Mouse (Mus musculus) cerebellum, postnatal 14 days (tissue): ENCODE results near the gene Creb3l1.

Experiments
- DNase-seq, 2 experiments: peaks; one replicate each; pipeline ENCODE4 v3.0.0; 2021; ENCODE audit warnings: mixed read lengths in 2 of 2

Creb3l1 gene

DNA sequence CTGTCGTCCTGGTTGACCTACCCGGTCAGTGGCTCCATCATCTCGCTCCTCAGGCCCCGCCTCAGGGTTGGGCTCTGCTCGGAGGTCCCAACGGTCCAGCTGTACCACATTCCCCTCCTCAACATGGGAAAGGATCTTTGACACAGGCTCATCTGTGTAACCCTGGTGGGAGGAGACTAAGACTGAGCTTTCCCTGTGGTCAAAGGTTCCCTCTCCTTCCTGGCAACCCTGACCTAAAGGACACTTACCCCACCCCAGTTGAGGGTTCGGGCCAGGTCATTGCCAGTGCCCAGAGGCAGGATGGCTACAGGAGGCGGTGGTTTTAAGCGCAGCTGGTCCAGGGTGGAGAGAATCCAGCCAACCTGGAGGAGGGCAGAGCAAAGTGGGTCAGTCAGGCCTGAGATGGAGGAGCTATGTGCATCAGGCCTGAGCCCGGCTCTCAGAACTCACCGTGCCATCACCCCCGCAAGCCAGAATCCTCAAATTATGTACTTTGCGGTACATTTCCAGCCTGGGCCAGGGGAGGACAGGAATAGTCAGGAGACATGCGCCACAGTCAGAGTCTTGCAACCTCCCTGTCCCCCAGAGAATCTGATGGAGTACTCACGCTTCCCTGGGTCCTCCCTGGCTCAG, 84.9 kb downstream of the Creb3l1 start:
- no peak for DNase-seq

DNA sequence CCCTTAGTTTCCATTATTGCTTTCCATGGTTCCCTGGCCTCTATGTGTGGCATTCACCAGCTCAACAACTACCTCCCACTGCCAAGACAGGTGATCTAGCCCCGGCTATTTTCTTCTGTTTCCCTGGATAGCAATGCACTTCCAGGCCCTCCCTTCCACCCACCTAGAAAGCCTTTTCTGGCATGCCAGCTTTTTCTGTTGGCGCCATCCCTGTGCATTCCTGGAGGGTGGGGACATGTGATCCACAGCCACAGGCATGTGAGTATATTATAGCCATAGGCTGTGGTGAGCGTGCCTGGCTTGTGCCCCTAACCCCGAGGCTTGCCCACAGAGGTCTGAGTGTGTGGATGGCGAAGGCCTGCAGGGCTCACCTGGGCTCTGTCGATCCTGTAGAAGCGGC, 88.1 kb downstream of the Creb3l1 start:
- DNase-seq, result peak in 1 of 2 experiments; percentile 15

DNA sequence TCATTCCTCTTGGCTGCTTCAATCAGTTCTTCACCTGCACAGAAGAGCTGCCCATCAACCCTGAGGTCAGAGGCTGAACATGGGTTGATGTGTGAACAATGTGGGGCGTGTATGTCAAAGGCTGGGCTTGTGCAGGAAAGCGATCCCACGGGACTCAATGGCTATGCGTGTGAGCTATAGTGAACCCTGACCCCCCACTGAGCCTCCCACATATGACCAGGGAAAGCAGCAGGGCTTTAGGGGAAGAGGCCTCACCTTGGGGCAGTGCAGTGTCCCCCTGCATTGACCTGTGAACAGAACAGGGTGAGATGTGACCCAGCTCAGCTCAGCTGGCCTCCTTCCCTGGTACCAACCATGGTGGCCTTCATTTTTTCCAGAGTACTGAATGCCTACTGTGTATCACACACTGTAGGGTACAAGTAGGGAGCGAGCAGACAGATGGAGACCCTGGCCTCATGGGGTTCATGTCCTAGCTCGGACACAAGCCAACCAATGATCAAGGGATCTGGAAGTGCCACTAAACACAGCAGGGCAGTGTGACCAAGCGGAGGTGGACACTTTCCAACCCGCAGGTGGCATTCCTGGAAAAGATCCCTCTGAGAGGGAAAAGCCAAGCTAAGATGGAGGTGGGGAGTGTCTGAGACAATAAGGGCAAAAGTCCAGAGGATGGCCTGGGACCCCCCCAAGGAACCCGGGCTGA, 89.3 kb downstream of the Creb3l1 start:
- peak; percentile 68 to 74 for DNase-seq

DNA sequence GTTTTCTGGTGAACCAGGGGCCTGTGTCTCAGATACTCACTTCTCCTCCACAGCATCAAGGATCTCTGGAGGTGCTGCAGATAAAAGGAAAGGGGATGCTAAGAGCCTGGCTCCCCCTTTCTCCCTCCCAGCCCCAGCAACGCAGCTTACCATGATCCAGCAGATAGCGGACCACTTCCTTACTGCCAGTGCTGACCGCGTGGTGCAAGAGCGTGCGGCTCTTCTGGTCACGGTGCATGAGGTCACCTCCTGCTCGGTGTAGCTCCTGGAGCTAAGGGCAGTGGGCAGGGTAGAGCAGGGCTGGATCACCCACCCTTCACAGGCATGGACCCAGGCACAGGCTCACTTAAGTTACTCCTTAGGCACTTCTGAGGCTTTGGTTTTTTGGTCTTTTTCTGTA, 90.3 kb downstream of the Creb3l1 start:
- DNase-seq, result no peak

DNA sequence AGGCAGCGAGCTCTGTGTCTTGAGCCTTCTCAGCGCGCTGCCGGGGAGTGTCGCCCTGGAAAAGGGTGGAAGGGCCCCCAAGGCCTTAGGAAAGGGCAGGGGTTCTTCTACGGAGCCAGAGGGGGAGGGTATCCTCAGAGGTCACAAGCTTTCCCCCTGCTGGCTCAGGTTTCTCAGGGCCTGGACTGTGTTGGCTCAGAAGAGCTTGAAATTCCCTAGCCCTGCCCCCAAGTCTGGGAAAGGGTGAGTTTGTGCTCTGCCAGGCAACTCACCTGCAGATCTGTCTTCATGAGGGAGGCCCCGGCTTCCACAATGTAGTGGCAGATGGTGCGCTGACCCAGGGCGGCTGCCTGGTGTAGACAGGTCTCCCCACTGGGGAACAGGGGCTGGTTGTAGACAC, 90.8 kb downstream of the Creb3l1 start:
- DNase-seq, result peak; percentile 69 to 80

DNA sequence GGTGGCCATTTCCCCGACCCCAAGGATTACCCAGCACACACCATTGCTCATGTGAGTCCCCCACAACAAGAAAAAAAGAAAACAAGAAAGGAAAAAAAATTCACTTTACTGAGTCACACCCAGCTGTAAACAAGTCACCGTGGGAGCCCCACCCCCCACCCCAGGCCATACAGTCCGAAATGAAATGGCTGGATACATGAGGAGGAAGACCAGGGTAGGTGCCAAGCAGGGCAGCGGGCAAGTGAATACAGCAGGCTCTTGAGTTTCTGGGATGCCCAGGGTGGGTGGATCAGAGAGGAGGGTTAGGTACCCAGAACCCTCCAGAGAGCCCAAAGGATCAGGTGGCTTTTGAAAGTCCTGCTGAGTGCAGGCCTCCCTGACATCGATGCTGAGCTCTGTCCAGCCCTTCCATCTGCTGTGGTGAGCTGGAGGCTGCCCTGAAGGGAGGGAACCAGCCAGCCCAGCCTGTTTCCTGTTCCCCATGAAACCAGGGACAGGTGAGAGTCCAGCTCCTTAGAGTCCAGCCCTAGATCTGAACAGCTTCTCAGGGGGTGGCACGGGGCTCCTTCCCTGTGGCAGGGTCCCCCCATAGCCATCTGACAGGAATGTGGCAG, 91.5 kb downstream of the Creb3l1 start:
- peak; percentile 59 to 67 for DNase-seq
